Mouse (Mus musculus) embryonic fibroblast, embryonic 13.5 days (primary cell): ENCODE measurements around the gene Syngr3. TPM values are rescaled to one million over a fixed set of nuclear protein-coding genes. Genes with fewer than 3 reads are reported as not detected.

Source experiments
- H3K27ac ChIP-seq: 2 replicates; pipeline ENCODE4 v1.5.1; 2012; ENCODE audit warnings: low read length, control low read depth, inconsistent platforms; ENCODE audit not compliant: insufficient read depth
- H3K4me1 ChIP-seq: 2 replicates; pipeline ENCODE4 v1.6.1; 2011; ENCODE audit warnings: low read length; ENCODE audit not compliant: control insufficient read depth, insufficient read depth
- H3K4me3 ChIP-seq: 2 replicates; pipeline ENCODE4 v1.5.1; 2011; ENCODE audit warnings: mild to moderate bottlenecking, control low read depth, low read length; ENCODE audit not compliant: insufficient read depth
- CTCF ChIP-seq: IDR thresholded peaks from 2 replicates; pipeline ENCODE4 v1.5.1; 2011; ENCODE audit warnings: mild to moderate bottlenecking, control low read depth, low read length, moderate library complexity, borderline replicate concordance; ENCODE audit not compliant: insufficient read depth
- POLR2A ChIP-seq: IDR thresholded peaks from 2 replicates; pipeline ENCODE4 v1.6.1; 2011; ENCODE audit warnings: low read depth, mild to moderate bottlenecking, control low read depth, low read length, moderate library complexity
- polyA plus RNA-seq: library from polyadenylated mRNA; stranded (reverse); fragments of >200 nt; gene quantifications from 2 replicates; pipeline ENCODE4 v1.2.4, GENCODE M21; 2011; ENCODE audit warnings: low read depth; ENCODE audit not compliant: missing spikeins, insufficient read length

Syngr3 gene
- 0.99 and 1.1 TPM in 2 replicates for polyA plus RNA-seq

DNA sequence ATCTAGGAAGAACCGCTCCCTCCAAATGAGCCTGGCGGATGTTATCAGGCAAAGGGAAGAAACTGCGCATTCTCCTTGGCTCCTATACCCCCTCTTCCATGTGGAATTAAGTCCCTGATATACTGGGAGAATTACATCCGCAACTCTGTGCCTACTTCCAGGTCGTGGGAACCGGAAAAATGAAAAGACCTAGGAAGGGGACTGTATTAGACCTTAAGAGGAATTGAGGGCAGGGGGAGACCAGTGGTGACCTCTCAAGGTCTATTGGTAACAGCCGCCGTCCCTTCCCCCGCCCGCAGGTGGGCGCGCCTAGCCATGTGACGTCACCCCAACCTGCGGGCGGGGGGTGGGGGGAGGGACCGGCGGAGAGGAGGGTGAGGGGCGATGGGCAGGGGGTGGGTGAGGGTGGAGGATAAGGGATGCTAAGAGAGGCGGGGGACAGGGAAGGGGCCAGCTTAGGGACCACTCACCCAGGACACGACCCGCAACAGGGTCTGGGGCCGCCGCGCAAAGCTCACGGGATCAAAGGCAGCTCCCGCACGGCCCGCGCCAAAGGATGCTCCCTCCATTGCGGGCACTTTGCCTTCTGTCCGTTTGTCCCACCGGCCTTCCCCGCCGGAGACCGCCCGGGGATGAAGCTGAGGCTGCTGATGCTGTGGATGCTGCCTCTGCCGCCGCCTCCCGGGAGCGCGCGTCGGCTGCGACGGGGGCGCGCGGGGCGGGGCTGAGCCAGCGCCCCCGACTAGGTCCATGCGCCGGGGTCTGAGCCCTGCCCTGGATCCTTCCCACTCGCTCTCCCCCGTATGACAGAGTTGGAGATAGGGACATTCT, at the start of gene Syngr3:
Syngr3 (minus strand) TSS at position 705 of the 831 bp plus-strand sequence.
- Histone ChIP-seq H3K4me3 (peak within 1 kb of the TSS; percentile 46), H3K27ac (no peak within 1 kb of the TSS)

DNA sequence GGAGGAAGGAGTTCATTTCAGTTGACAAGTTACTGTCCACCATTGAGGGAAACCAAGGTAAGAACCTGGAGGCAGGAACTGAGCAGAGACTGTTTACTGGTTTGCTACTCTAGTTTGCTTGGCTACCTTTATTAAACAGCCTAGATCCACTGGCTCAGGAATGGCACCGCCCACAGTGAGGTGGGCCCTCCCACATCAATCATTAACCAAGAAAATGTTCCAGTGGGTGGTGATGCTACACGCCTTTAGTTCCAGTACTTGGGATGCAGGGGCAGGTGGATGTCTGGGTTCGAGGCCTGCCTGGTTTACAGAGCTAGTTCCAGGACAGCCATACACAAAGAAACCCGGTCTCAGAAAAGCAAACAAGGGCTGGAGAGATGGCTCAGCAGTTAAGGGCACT, 48.5 kb upstream of the Syngr3 start:
- Histone ChIP-seq H3K4me1 (no peaks in the 10 kb centered on the region), H3K4me3 (no peak overlapping the region), H3K27ac (no peak overlapping the region)
- TF ChIP-seq CTCF (no peak), POLR2A (no peak)

More for the DNA sequence above, at the start of gene Syngr3:
- H3K4me1 ChIP-seq: no peaks in the 10 kb centered on the region
- TF ChIP-seq CTCF (no peak), POLR2A (no peak)

DNA sequence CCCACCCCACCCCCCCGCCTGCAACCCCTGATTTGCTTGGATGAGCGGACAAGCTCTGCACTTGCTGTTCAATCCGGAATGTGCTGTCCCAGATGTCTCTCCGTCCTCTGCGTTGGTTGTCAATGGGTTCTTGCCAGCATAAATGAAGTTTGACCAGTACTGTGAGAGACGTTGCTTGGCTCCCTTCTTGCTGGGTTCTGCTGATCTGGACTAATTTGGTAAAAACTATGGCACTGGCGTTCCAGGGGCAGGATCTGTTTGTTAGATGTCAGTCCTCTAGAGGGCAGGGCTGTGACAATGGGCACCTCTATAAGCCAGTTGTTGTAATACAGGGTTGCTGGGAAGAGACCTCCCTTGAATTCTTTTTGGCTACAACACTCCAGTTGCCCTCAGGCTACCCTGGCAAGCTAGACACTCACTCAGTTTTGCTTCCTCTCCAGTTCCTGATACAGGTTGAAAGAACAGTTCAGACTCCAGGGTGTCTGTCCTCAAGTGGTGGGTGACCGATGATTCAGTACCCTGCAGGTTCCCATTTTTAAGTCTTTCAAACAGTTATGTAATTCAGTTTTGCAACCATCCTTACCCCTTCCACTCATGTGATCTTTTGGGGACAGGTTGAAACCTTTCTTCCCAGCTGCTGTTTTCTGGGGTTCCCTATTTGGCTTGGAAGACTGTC, 47.5 kb upstream of the Syngr3 start:
- no peak overlapping the region for H3K27ac ChIP-seq
- H3K4me3 ChIP-seq: peak overlapping the region; percentile 75
- no peaks in the 10 kb centered on the region for H3K4me1 ChIP-seq
- TF ChIP-seq CTCF: no peak
- TF ChIP-seq POLR2A: peak; percentile 34; the same call in 1 of the 2 replicates

- peak within 1 kb of the TSS; percentile 75 for H3K4me3 ChIP-seq
- H3K27ac ChIP-seq: peak within 1 kb of the TSS; percentile 7; the same call in 1 of the 2 replicates
- H3K4me1 ChIP-seq: no peaks in the 10 kb centered on the region
- no peak for TF ChIP-seq CTCF
- TF ChIP-seq POLR2A: peak; percentile 99
These were observed 46.7 kb upstream of the Syngr3 start, which contains the start of gene Msrb1 for GRCm38 (mm10) chr17:24736330-24737051. Gene Msrb1, plus strand, starts transcription at chr17:24736642.

- Histone ChIP-seq H3K4me3 (no peak overlapping the region), H3K27ac (no peak overlapping the region), H3K4me1 (no peaks in the 10 kb centered on the region)
- TF ChIP-seq CTCF (no peak), POLR2A (no peak)
These were observed 45.7 kb upstream of the Syngr3 start for GRCm38 (mm10) chr17:24735446-24735845.

- no peak overlapping the region for H3K4me3 ChIP-seq
- no peak overlapping the region for H3K27ac ChIP-seq
- H3K4me1 ChIP-seq: no peaks in the 10 kb centered on the region
- TF ChIP-seq CTCF (no peak), POLR2A (no peak)
These were observed 44.8 kb upstream of the Syngr3 start for GRCm38 (mm10) chr17:24734513-24734912.

GRCm38 (mm10) chr17:24733434-24734050, 43.8 kb upstream of the Syngr3 start:
- Histone ChIP-seq H3K27ac (no peak overlapping the region), H3K4me1 (no peaks in the 10 kb centered on the region), H3K4me3 (no peak overlapping the region)
- no peak for TF ChIP-seq POLR2A
- no peak for TF ChIP-seq CTCF

DNA sequence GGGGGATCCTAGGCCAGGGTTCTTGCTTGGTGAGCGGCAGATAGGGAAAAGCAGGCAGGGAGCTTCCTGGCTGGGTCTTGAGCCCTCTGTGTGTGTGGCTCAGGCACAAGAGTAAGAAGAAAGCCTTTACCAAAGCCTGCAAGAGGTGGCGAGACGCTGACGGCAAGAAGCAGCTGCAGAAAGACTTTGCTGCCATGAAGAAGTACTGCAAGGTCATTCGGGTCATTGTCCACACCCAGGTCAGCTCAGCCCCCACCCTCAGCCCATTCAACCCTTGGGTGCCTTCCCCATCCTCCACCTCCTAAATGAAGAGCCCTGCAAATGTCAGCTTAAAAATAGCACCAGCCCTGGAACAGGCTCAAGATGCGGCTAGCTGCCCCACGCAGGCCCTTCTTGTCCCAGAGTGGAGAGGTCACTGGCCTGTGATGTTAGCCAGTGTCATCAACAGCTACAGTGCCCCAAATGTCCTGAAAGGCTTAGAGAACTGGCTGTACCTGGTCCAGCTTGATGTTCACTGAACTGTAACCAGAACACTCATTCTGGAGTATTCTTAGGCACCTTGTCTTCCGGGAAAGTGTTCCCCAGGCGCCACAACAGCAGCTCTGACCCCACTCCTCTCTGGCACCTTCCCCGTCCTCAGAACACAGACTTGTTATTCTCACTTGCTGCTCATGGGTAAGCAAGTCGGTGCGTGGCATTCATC, 42.6 kb upstream of the Syngr3 start:
- Histone ChIP-seq H3K4me1 (no peaks in the 10 kb centered on the region), H3K4me3 (no peak overlapping the region), H3K27ac (no peak overlapping the region)
- TF ChIP-seq CTCF (no peak), POLR2A (no peak)

DNA sequence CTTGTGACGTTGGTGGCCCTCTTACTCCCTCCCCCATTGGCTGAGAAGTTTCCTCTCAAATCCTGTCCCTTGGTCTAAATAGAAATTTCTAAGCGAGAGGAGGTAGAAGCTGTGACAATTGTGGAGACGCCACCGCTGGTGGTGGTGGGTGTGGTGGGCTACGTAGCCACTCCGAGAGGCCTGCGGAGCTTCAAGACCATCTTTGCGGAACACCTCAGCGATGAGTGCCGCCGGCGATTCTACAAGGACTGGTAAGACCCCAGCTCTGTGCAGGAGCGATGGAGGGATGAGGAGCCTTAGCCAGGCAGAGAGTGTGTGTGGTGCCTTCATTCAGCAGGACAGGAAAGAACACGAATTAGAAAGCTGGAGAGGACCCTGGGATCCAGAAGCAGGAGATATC, 41.0 kb upstream of the Syngr3 start:
- Histone ChIP-seq H3K27ac (no peak overlapping the region), H3K4me3 (no peak overlapping the region), H3K4me1 (no peaks in the 10 kb centered on the region)
- TF ChIP-seq CTCF: no peak
- TF ChIP-seq POLR2A: no peak

DNA sequence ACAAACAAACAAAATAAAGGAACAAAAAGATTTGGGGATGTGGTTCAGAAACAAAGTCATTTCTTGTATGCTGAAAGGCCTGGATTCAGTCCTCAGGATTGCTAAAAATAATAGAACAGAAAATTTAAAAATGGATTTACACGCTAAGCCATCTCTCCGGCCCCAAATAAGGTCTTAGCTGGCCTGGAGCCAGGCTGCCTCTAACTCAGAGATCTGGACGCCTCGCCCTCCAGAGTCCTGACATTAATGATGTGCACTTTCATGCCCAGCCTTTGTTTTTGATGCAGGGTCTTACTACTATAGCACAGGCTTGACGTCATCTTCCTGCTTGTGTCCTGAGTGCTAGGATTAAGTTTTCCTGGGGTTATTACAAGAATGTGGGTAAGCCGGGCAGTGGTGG, 39.3 kb upstream of the Syngr3 start:
- H3K27ac ChIP-seq: no peak overlapping the region
- no peaks in the 10 kb centered on the region for H3K4me1 ChIP-seq
- TF ChIP-seq POLR2A (no peak), CTCF (no peak)
- no peak overlapping the region for H3K4me3 ChIP-seq
